Mouse (Mus musculus): ENCODE results near the gene Slc4a2. TPM values are rescaled to one million over a fixed set of nuclear protein-coding genes. Genes with fewer than 3 reads are reported as not detected.

Slc4a2 gene
- polyA plus RNA-seq (2012; ENCODE audit: insufficient read depth, low replicate concordance), result 14.7 and 31.0 TPM in 2 replicates

DNA sequence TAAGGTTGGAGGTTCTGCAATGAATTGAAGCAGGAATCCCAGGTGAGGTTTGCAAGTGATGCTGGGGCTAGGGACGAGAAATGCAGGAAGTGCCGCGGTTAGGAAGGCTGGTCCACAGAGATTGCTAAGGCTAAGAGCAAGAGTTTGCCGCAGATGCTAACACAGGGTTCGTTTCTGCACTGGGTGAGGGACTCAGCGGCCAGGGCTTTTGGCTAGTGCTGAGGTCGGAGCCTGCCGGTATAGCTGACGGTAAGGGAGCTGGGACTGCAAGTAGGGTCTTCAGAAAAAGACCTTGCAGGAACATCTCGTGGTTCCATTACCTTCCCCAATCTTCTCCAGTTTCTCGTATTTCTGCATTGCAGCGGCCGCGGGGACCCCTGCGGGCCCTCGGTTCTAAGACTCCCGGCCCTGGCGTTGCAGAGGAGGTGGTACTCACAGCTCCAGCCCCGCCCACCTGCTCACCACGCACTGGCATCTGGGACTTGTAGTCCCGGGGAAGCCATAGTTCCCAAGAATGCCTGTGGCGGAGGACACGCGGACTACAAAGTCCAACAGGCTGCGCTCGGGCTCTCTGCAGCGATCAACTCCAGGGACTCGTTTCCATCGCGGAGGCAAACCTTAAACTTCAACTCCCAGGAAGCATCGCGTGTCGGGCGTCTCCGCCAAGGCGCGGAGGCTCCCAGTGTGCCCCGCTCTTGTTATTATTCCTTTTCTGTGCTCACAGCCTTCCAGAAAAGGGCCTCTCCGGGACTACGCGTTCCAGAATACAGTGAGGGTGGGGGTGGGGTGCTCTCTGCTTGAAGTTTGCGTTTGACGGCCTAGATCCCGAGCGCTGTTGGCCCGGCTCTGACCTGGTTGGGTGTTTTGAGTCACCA, at the start of gene Slc4a2, which contains the start of gene Cdk5:
Slc4a2 (plus strand) TSS at position 709 of the 875 bp plus-strand sequence.
Cdk5 (minus strand) TSS at position 402 of the 875 bp plus-strand sequence.
- H3K4me3 ChIP-seq (replicated peaks), result peak within 1 kb of the TSS; percentile 92
- TF ChIP-seq FLI1 (IDR thresholded peaks at IDR 0.05; ENCODE audit: low read length) (no peak), GATA1 (IDR thresholded peaks at IDR 0.05; ENCODE audit: borderline replicate concordance, low read length) (no peak)
- H3K4me1 ChIP-seq, result peaks cover 80% of the 10 kb centered on the region
- H3K27me3 ChIP-seq (replicated peaks), result peaks cover 3% of the 10 kb centered on the region
- H3K36me3 ChIP-seq (replicated peaks; ENCODE audit: low read length), result peaks cover 49% of the 10 kb centered on the region
- H3K9me3 ChIP-seq, result no peaks in the 10 kb centered on the region

DNA sequence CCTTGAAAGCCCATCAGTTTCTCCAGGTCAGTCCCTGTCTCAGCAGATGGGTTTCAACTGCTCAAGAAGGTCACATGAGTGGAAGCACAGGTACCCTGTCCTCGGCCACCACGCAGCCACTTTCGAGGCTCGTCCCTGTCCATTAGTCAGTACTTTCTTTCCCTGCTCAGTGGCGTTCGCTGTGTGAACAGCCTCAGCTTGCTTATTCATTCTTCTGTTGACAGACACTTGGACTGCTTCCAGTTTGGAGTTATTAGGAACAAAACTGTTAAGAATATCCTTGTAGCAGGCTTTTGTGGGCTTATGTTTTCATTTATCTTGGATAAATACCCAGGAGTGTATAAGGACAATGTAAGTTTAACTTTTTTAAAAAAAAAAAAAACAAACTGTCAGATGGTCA, 49.4 kb upstream of the Slc4a2 start:
- H3K36me3 ChIP-seq (replicated peaks; ENCODE audit: low read length), result no peaks in the 10 kb centered on the region
- peaks cover 7% of the 10 kb centered on the region for H3K4me1 ChIP-seq
- no peaks in the 10 kb centered on the region for H3K9me3 ChIP-seq
- peaks cover 91% of the 10 kb centered on the region for H3K27me3 ChIP-seq (replicated peaks)
- TF ChIP-seq FLI1 (IDR thresholded peaks at IDR 0.05; ENCODE audit: low read length), result no peak
- no peak for TF ChIP-seq GATA1 (IDR thresholded peaks at IDR 0.05; ENCODE audit: borderline replicate concordance, low read length)
- H3K4me3 ChIP-seq (replicated peaks), result no peak overlapping the region

DNA sequence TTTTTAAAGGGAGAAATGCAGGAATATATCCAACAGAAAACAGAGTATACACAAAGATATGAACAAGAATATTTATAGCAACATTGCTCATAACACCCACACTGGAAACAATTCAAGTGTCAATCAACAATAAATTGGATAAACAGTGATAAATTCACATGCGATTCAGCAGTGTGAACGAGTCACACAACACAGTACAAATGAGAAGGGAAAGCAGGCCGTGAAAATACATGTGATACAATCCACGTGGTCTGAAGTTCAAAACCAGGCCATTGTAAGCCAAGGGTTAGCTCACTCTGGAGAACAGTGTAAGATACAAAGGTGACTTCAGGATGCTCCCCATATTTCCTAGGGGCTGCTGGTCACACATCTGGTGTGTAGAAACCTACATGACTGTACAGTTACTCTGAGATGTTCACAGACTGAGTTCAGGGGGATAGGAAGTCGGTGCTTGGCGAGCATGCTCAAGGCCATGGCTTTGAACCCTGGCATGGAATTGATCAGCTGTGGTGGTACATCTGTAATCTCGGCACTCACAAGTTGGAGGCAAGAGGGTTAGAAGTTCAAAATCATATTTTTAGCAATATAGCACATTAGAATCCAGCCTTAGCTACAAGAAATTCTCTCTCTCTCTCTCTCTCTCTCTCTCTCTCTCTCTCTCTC, 48.8 kb upstream of the Slc4a2 start:
- no peak for TF ChIP-seq GATA1 (IDR thresholded peaks at IDR 0.05; ENCODE audit: borderline replicate concordance, low read length)
- TF ChIP-seq FLI1 (IDR thresholded peaks at IDR 0.05; ENCODE audit: low read length), result no peak
- H3K36me3 ChIP-seq (replicated peaks; ENCODE audit: low read length), result no peaks in the 10 kb centered on the region
- H3K4me1 ChIP-seq, result peaks cover 12% of the 10 kb centered on the region
- no peaks in the 10 kb centered on the region for H3K9me3 ChIP-seq
- no peak overlapping the region for H3K4me3 ChIP-seq (replicated peaks)
- H3K27me3 ChIP-seq (replicated peaks), result peaks cover 91% of the 10 kb centered on the region

- Histone ChIP-seq H3K9me3 (no peaks in the 10 kb centered on the region), H3K4me1 (peaks cover 33% of the 10 kb centered on the region), H3K4me3 (replicated peaks) (no peak overlapping the region), H3K36me3 (replicated peaks; ENCODE audit: low read length) (no peaks in the 10 kb centered on the region), H3K27me3 (replicated peaks) (peaks cover 93% of the 10 kb centered on the region)
- TF ChIP-seq GATA1 (IDR thresholded peaks at IDR 0.05; ENCODE audit: borderline replicate concordance, low read length) (no peak), FLI1 (IDR thresholded peaks at IDR 0.05; ENCODE audit: low read length) (no peak)
Measured at GRCm38 (mm10) chr5:24378700-24379099, 44.9 kb upstream of the Slc4a2 start.

GRCm38 (mm10) chr5:24379501-24379900, 44.1 kb upstream of the Slc4a2 start:
- no peaks in the 10 kb centered on the region for H3K36me3 ChIP-seq (replicated peaks; ENCODE audit: low read length)
- H3K9me3 ChIP-seq, result no peaks in the 10 kb centered on the region
- no peak for TF ChIP-seq GATA1 (IDR thresholded peaks at IDR 0.05; ENCODE audit: borderline replicate concordance, low read length)
- no peak for TF ChIP-seq FLI1 (IDR thresholded peaks at IDR 0.05; ENCODE audit: low read length)
- peaks cover 89% of the 10 kb centered on the region for H3K27me3 ChIP-seq (replicated peaks)
- no peak overlapping the region for H3K4me3 ChIP-seq (replicated peaks)
- H3K4me1 ChIP-seq, result peaks cover 41% of the 10 kb centered on the region

DNA sequence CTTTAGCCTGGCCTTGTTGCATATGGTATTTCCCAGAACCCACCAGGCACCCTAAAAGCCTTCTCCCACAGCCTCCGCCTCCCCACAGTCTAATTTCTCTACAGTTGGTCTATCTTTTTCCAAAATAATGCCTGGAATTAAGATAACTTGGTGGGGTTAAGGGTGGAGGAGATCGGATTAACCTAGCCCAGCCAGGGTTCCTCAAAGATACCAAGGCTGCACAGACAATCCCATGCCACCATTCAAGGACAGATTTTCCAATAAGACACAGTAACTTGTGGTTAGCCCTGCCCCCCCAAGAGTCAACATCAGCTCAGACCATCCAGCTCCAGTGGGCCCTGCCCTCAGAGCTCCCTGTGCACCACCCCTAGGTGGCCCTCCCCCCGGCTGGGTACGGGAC, 43.1 kb upstream of the Slc4a2 start:
- Histone ChIP-seq H3K27me3 (replicated peaks) (peaks cover 87% of the 10 kb centered on the region), H3K9me3 (no peaks in the 10 kb centered on the region), H3K36me3 (replicated peaks; ENCODE audit: low read length) (peaks cover 3% of the 10 kb centered on the region), H3K4me3 (replicated peaks) (no peak overlapping the region), H3K4me1 (peaks cover 51% of the 10 kb centered on the region)
- TF ChIP-seq FLI1 (IDR thresholded peaks at IDR 0.05; ENCODE audit: low read length) (no peak), GATA1 (IDR thresholded peaks at IDR 0.05; ENCODE audit: borderline replicate concordance, low read length) (no peak; the same call in 2 of the 3 replicates)

- Histone ChIP-seq H3K4me3 (replicated peaks) (no peak overlapping the region), H3K4me1 (peaks cover 55% of the 10 kb centered on the region), H3K36me3 (replicated peaks; ENCODE audit: low read length) (peaks cover 13% of the 10 kb centered on the region), H3K9me3 (no peaks in the 10 kb centered on the region), H3K27me3 (replicated peaks) (peaks cover 89% of the 10 kb centered on the region)
- no peak for TF ChIP-seq GATA1 (IDR thresholded peaks at IDR 0.05; ENCODE audit: borderline replicate concordance, low read length)
- TF ChIP-seq FLI1 (IDR thresholded peaks at IDR 0.05; ENCODE audit: low read length), result no peak
Measured at GRCm38 (mm10) chr5:24381486-24381885, 42.2 kb upstream of the Slc4a2 start.

DNA sequence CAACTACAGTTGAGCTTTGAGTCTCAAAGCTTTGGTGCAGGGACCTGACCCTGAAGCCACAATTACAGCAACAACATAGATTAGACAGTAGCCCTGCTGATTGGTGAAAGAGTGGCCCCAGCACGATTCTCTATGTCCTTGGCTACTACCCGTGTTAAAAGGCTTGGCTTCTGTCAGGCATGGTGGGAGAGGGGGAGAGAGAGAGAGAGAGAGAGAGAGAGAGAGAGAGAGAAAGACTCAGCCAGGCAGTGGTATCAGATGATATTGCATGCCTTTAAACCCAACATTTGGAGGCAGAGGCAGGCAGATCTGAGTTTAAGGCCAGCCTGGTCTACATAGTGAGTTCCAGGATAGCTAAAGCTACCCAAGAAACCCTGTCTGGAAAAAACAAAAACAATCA, 41.6 kb upstream of the Slc4a2 start:
- peaks cover 90% of the 10 kb centered on the region for H3K27me3 ChIP-seq (replicated peaks)
- H3K4me1 ChIP-seq, result peaks cover 59% of the 10 kb centered on the region
- peaks cover 13% of the 10 kb centered on the region for H3K36me3 ChIP-seq (replicated peaks; ENCODE audit: low read length)
- no peak overlapping the region for H3K4me3 ChIP-seq (replicated peaks)
- no peaks in the 10 kb centered on the region for H3K9me3 ChIP-seq
- TF ChIP-seq GATA1 (IDR thresholded peaks at IDR 0.05; ENCODE audit: borderline replicate concordance, low read length) (no peak), FLI1 (IDR thresholded peaks at IDR 0.05; ENCODE audit: low read length) (no peak)

- no peaks in the 10 kb centered on the region for H3K9me3 ChIP-seq
- TF ChIP-seq GATA1 (IDR thresholded peaks at IDR 0.05; ENCODE audit: borderline replicate concordance, low read length), result no peak
- TF ChIP-seq FLI1 (IDR thresholded peaks at IDR 0.05; ENCODE audit: low read length), result no peak
- H3K4me3 ChIP-seq (replicated peaks), result peak overlapping the region; percentile 92
- peaks cover 13% of the 10 kb centered on the region for H3K36me3 ChIP-seq (replicated peaks; ENCODE audit: low read length)
- H3K4me1 ChIP-seq, result peaks cover 71% of the 10 kb centered on the region
- peaks cover 90% of the 10 kb centered on the region for H3K27me3 ChIP-seq (replicated peaks)
Measured at GRCm38 (mm10) chr5:24383026-24383859, 40.4 kb upstream of the Slc4a2 start.
